Mouse (Mus musculus) stomach, adult 2 months (tissue): Measurements from ENCODE around the gene Zic4. TPM values are rescaled to one million over a fixed set of nuclear protein-coding genes. Genes with fewer than 3 reads are reported as not detected.

Experiments
- polyA plus RNA-seq: library from polyadenylated mRNA; depleted of rRNA; stranded (reverse); fragments of >200 nt; gene quantifications from 2 replicates; pipeline ENCODE4 v1.2.3, GENCODE M21; 2012; rRNA removed

Gene Zic4
- polyA plus RNA-seq: not detected in 2 replicates

DNA sequence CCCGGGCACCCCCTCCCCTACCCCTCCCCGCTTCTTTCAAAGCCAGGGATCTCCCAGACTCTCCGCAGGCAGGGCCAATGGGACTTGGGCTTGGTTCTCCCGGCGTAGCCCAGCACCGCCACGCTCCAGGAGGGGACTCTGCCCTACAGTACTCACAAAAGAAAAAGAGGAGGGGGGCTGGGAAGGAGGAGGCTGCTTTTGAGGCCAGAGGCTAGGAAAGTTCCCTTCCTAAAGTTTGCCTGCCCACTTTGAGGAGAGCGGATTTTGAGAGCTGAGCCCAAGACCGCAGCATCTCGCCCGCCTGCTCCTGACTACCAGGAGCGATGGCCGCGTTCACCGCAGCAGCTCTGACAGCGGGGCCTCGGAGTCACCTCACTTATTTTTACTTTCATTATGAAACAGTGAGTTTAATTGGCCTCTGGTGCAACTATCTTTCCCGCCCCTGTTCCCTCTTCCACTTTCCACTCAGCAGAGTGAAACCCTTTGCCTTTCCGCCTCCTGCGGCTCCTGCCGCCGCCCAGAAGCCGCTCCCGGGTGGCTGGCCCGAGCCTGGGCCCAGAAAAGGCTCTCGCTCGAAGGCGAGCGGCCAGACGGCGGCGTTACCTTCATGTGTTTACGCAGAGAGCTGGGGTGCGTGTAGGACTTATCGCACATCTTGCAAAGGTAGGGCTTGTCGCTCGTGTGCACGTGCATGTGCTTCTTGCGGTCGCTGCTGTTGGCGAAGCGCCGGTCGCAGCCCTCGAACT is at the start of gene Zic4:
TSS of gene Zic4 (plus strand) at position 558 of the 746 bp plus-strand sequence.

GRCm38 (mm10) chr9:91365664-91366063 is 3.5 kb downstream of the Zic4 start, which contains the start of gene Zic1:
TSS of gene Zic1 (minus strand) at chr9:91365810.

Other genes starting within 250 kb of the Zic4 start
- 0.05 and 0.69 TPM in 2 replicates for gene Zic1, start 3.4 kb downstream of the Zic4 start, polyA plus RNA-seq